Mouse (Mus musculus) CD8-positive naive resting alpha-beta T cell, adult 2 months (primary cell): ENCODE data around the gene Upk1b.
"Not testable (repeated sequence)": the region's sequence is repeated elsewhere in the genome, so short reads cannot be mapped to it uniquely, and the experiment has no call there.

Source experiments
- DNase-seq, 2 experiments: peaks; one replicate each; pipeline ENCODE4 v3.0.0; 2022; ENCODE audit warnings: low read depth in 2 of 2, low spot score in 2 of 2

Upk1b gene

GRCm38 (mm10) chr16:38800091-38800490 is at the start of gene Upk1b:
Upk1b (minus strand) TSS chr16:38800328.
- no peak for DNase-seq

GRCm38 (mm10) chr16:38828649-38829048 is 28.5 kb upstream of the Upk1b start, which contains the start of gene 4930435E12Rik:
4930435E12Rik (minus strand) TSS chr16:38828749.
- DNase-seq, result no peak

- peak; percentile 21 to 48 for DNase-seq
Measured at GRCm38 (mm10) chr16:38812521-38812920, 12.4 kb upstream of the Upk1b start.

GRCm38 (mm10) chr16:38810196-38810595 is 10.1 kb upstream of the Upk1b start:
- no peak for DNase-seq

GRCm38 (mm10) chr16:38807796-38808195 is 7.7 kb upstream of the Upk1b start:
- not testable (repeated sequence) for DNase-seq

- DNase-seq, result no peak
Measured at GRCm38 (mm10) chr16:38798957-38799450, 1.1 kb downstream of the Upk1b start.

- DNase-seq, result no peak
Measured at GRCm38 (mm10) chr16:38793120-38793519, 7.0 kb downstream of the Upk1b start.

- no peak for DNase-seq
Measured at GRCm38 (mm10) chr16:38789966-38790365, 10.2 kb downstream of the Upk1b start.

GRCm38 (mm10) chr16:38789016-38789415 is 11.1 kb downstream of the Upk1b start:
- no peak for DNase-seq

GRCm38 (mm10) chr16:38785301-38785700 is 14.8 kb downstream of the Upk1b start:
- DNase-seq, result no peak

- no peak for DNase-seq
Measured at GRCm38 (mm10) chr16:38782524-38783067, 17.5 kb downstream of the Upk1b start.

- DNase-seq, result no peak
Measured at GRCm38 (mm10) chr16:38781946-38782345, 18.2 kb downstream of the Upk1b start.

GRCm38 (mm10) chr16:38780960-38781572 is 19.1 kb downstream of the Upk1b start:
- DNase-seq, result no peak

GRCm38 (mm10) chr16:38776342-38776741 is 23.8 kb downstream of the Upk1b start:
- DNase-seq, result no peak

- no peak for DNase-seq
Measured at GRCm38 (mm10) chr16:38774964-38775746, 25.0 kb downstream of the Upk1b start.

GRCm38 (mm10) chr16:38772906-38773496 is 27.1 kb downstream of the Upk1b start:
- DNase-seq, result no peak

GRCm38 (mm10) chr16:38771145-38771544 is 29.0 kb downstream of the Upk1b start:
- DNase-seq, result no peak

GRCm38 (mm10) chr16:38769529-38769928 is 30.6 kb downstream of the Upk1b start:
- DNase-seq, result no peak

GRCm38 (mm10) chr16:38768386-38768785 is 31.7 kb downstream of the Upk1b start:
- DNase-seq, result no peak

- no peak for DNase-seq
Measured at GRCm38 (mm10) chr16:38767761-38768160, 32.4 kb downstream of the Upk1b start.

GRCm38 (mm10) chr16:38766671-38767070 is 33.5 kb downstream of the Upk1b start:
- DNase-seq, result no peak

GRCm38 (mm10) chr16:38763508-38763907 is 36.6 kb downstream of the Upk1b start:
- DNase-seq, result no peak
